Mouse (Mus musculus) left cerebral cortex, adult 11 months (tissue): Measurements from ENCODE around the gene Icmt.
A peak's percentile ranks its signal among the peaks of the same experiment; 100 is the strongest.

Source experiments
- DNase-seq: peaks from one replicate; pipeline ENCODE4 v3.0.0; 2022; ENCODE audit warnings: low spot score

The Icmt gene

GRCm38 (mm10) chr4:152300375-152300774 is 3.3 kb downstream of the Icmt start:
- DNase-seq, result no peak

GRCm38 (mm10) chr4:152302012-152302411 is 5.0 kb downstream of the Icmt start:
- DNase-seq, result no peak

- no peak for DNase-seq
Observed at GRCm38 (mm10) chr4:152303172-152303571, 6.1 kb downstream of the Icmt start.

- DNase-seq, result no peak
Observed at GRCm38 (mm10) chr4:152304685-152305084, 7.7 kb downstream of the Icmt start.

- DNase-seq, result no peak
Observed at GRCm38 (mm10) chr4:152305991-152306390, 9.0 kb downstream of the Icmt start.

GRCm38 (mm10) chr4:152307542-152307941 is 10.5 kb downstream of the Icmt start:
- no peak for DNase-seq

- DNase-seq, result no peak
Observed at GRCm38 (mm10) chr4:152312186-152312585, 15.2 kb downstream of the Icmt start.

GRCm38 (mm10) chr4:152313211-152313632 is 16.2 kb downstream of the Icmt start:
- DNase-seq, result no peak

- no peak for DNase-seq
Observed at GRCm38 (mm10) chr4:152313934-152314333, 16.9 kb downstream of the Icmt start.

- DNase-seq, result no peak
Observed at GRCm38 (mm10) chr4:152315498-152316213, 18.6 kb downstream of the Icmt start.

- DNase-seq, result no peak
Observed at GRCm38 (mm10) chr4:152317631-152318033, 20.6 kb downstream of the Icmt start.

GRCm38 (mm10) chr4:152318517-152319234 is 21.6 kb downstream of the Icmt start, which contains the start of gene Rnf207:
TSS of gene Rnf207 (minus strand) at chr4:152318993.
- no peak for DNase-seq

- no peak for DNase-seq
Observed at GRCm38 (mm10) chr4:152321464-152321863, 24.4 kb downstream of the Icmt start.

GRCm38 (mm10) chr4:152324641-152325562 is 27.9 kb downstream of the Icmt start:
- no peak for DNase-seq

GRCm38 (mm10) chr4:152325574-152326411 is 28.8 kb downstream of the Icmt start, which contains the start of gene Rpl22:
TSS of gene Rpl22 (plus strand) at chr4:152325742.
- DNase-seq, result peak; percentile 93

GRCm38 (mm10) chr4:152326543-152326942 is 29.5 kb downstream of the Icmt start:
- DNase-seq, result no peak

- no peak for DNase-seq
Observed at GRCm38 (mm10) chr4:152328691-152329090, 31.7 kb downstream of the Icmt start.

GRCm38 (mm10) chr4:152332952-152333351 is 35.9 kb downstream of the Icmt start:
- no peak for DNase-seq

- no peak for DNase-seq
Observed at GRCm38 (mm10) chr4:152333587-152333986, 36.6 kb downstream of the Icmt start.

GRCm38 (mm10) chr4:152337772-152338171 is 40.7 kb downstream of the Icmt start:
- DNase-seq, result no peak
